Mouse (Mus musculus): ENCODE measurements around the gene Atp5h. TPM values are rescaled to one million over a fixed set of nuclear protein-coding genes. Genes with fewer than 3 reads are reported as not detected.

The Atp5h gene
- total and polyA plus RNA-seq, 2 experiments from 2014 or later, result 1,040 to 4,106 TPM

- Histone ChIP-seq H3K9ac (replicated peaks; ENCODE audit: low read depth, low read length) (no peak overlapping the region), H3K4me3 (ENCODE audit: low read depth, low read length) (no peak overlapping the region), H3K9me3 (replicated peaks; ENCODE audit: control insufficient read depth, low read length) (no peaks in the 10 kb centered on the region), H3K4me1 (ENCODE audit: control insufficient read depth, insufficient read depth) (peaks cover 32% of the 10 kb centered on the region), H3K27ac (ENCODE audit: low read depth) (no peak overlapping the region), H3K36me3 (replicated peaks; ENCODE audit: control insufficient read depth, insufficient read depth, low read length) (peaks cover 43% of the 10 kb centered on the region), H3K27me3 (ENCODE audit: control insufficient read depth, insufficient read depth, low read length) (no peaks in the 10 kb centered on the region), H3K4me2 (ENCODE audit: low read depth, low read length) (peak overlapping the region; percentile 94; the same call in 1 of the 2 replicates)
- WGBS, result 92% methylated on average over 16 of the region's 16 CpGs
- no peak for DNase-seq (ENCODE audit: low spot score)
- ATAC-seq (ENCODE audit: insufficient read depth, low read depth), result no peak
- no peak for TF ChIP-seq CTCF (IDR thresholded peaks at IDR 0.05; ENCODE audit: low read depth)
- TF ChIP-seq EP300 (IDR thresholded peaks at IDR 0.05; ENCODE audit: low read depth), result no peak
Measured at GRCm38 (mm10) chr11:115421972-115422371, 2.2 kb upstream of the Atp5h start.

GRCm38 (mm10) chr11:115421328-115421727 lies 1.6 kb upstream of the Atp5h start:
- Histone ChIP-seq H3K9ac (replicated peaks; ENCODE audit: low read depth, low read length) (0 out of 2 replicates have a peak overlapping the region, but pooled peaks have one; percentile 92), H3K36me3 (replicated peaks; ENCODE audit: control insufficient read depth, insufficient read depth, low read length) (peaks cover 43% of the 10 kb centered on the region), H3K27ac (ENCODE audit: low read depth) (no peak overlapping the region)

DNA sequence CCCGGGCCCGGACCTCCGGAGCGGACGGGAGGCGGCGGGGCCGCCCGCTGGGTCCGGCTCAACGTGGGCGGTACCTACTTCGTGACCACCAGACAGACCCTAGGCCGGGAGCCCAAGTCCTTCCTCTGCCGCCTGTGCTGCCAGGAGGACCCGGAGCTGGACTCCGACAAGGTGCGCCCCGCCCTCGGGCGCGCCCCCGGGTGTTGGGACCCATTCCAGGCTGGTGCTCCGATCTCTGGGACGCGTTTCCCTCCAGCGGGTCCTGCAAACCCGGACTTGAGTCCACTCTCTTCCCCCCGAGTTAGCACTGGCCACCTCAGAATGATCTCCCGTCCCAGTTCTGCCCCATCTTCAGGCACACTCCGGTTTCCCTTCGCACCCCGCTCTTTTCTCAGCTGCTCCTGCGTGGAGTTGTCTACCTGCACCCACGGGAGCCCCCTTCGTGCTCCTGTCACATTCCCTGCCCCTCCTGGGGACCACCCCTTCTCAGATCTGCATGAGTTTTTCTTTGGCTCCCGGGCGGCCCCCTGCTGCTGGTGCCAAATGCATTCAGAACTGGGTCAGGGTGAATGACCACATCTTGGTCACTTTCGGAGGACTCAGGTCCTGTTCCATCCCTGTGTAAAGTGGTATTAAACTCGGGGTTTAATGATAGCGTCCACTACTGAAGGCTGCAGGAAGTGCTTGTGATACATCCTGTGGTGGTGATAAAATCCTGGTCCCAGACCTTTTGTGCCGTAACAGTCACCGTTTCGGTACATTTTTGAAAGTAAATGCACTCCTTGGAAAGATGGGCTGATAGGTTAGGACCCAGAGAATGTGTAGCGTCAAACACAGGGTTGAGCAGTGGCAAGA lies 801 bp upstream of the Atp5h start:
- no peaks in the 10 kb centered on the region for H3K27me3 ChIP-seq (ENCODE audit: control insufficient read depth, insufficient read depth, low read length)
- ATAC-seq (ENCODE audit: insufficient read depth, low read depth) (peak; percentile 62), DNase-seq (ENCODE audit: low spot score) (peak; percentile 53)
- H3K4me3 ChIP-seq (ENCODE audit: low read depth, low read length), result peak overlapping the region; percentile 87
- peak overlapping the region; percentile 92 for H3K9ac ChIP-seq (replicated peaks; ENCODE audit: low read depth, low read length)
- no peak for TF ChIP-seq EP300 (IDR thresholded peaks at IDR 0.05; ENCODE audit: low read depth)
- TF ChIP-seq CTCF (IDR thresholded peaks at IDR 0.05; ENCODE audit: low read depth), result no peak
- H3K4me1 ChIP-seq (ENCODE audit: control insufficient read depth, insufficient read depth), result peaks cover 39% of the 10 kb centered on the region
- under 1% methylated on average over 44 of the region's 45 CpGs for WGBS
- peaks cover 42% of the 10 kb centered on the region for H3K36me3 ChIP-seq (replicated peaks; ENCODE audit: control insufficient read depth, insufficient read depth, low read length)
- H3K9me3 ChIP-seq (replicated peaks; ENCODE audit: control insufficient read depth, low read length), result no peaks in the 10 kb centered on the region
- H3K27ac ChIP-seq (ENCODE audit: low read depth), result peak overlapping the region; percentile 85
- H3K4me2 ChIP-seq (ENCODE audit: low read depth, low read length), result peak overlapping the region; percentile 94

More at GRCm38 (mm10) chr11:115421328-115421727, 1.6 kb upstream of the Atp5h start:
- WGBS, result 52% methylated on average over 1 of the region's 1 CpGs
- H3K4me3 ChIP-seq (ENCODE audit: low read depth, low read length), result peak overlapping the region; percentile 87
- no peaks in the 10 kb centered on the region for H3K9me3 ChIP-seq (replicated peaks; ENCODE audit: control insufficient read depth, low read length)
- H3K4me1 ChIP-seq (ENCODE audit: control insufficient read depth, insufficient read depth), result peaks cover 35% of the 10 kb centered on the region
- no peak for DNase-seq (ENCODE audit: low spot score)
- H3K27me3 ChIP-seq (ENCODE audit: control insufficient read depth, insufficient read depth, low read length), result no peaks in the 10 kb centered on the region
- peak overlapping the region; percentile 94 for H3K4me2 ChIP-seq (ENCODE audit: low read depth, low read length)
- TF ChIP-seq EP300 (IDR thresholded peaks at IDR 0.05; ENCODE audit: low read depth), result no peak
- TF ChIP-seq CTCF (IDR thresholded peaks at IDR 0.05; ENCODE audit: low read depth), result no peak
- ATAC-seq (ENCODE audit: insufficient read depth, low read depth), result no peak

DNA sequence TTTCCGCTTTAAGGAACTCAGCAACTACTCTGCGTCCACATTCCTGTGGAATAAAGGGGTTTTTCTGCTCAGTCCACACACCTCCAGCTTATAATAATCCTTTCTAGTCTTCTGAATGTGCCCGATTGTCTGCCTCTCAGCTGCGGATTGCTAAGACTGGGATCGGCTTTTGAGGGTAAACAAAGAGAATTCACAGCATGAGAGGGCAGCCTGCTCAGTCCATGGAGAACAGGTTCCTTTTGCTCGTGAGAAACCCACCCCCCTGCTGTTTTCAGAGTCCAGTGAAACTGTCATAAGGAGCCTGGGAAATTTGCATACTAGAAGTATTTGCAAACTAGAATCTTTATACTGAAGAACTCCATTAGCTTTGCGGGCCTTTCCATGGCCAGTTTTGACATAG lies 10.2 kb downstream of the Atp5h start:
- Histone ChIP-seq H3K4me1 (ENCODE audit: control insufficient read depth, insufficient read depth) (0 out of 2 replicates have a peak, but pooled peaks cover 4% of the 10 kb centered on the region), H3K27ac (ENCODE audit: low read depth) (peak overlapping the region; percentile 76; the same call in 1 of the 2 replicates), H3K36me3 (replicated peaks; ENCODE audit: control insufficient read depth, insufficient read depth, low read length) (peaks cover 44% of the 10 kb centered on the region), H3K9me3 (replicated peaks; ENCODE audit: control insufficient read depth, low read length) (no peaks in the 10 kb centered on the region), H3K27me3 (ENCODE audit: control insufficient read depth, insufficient read depth, low read length) (no peaks in the 10 kb centered on the region), H3K4me3 (ENCODE audit: low read depth, low read length) (no peak overlapping the region), H3K9ac (replicated peaks; ENCODE audit: low read depth, low read length) (no peak overlapping the region), H3K4me2 (ENCODE audit: low read depth, low read length) (no peak overlapping the region)
- no peak for TF ChIP-seq CTCF (IDR thresholded peaks at IDR 0.05; ENCODE audit: low read depth)
- TF ChIP-seq EP300 (IDR thresholded peaks at IDR 0.05; ENCODE audit: low read depth), result no peak
- DNase-seq (ENCODE audit: low spot score) (no peak), ATAC-seq (ENCODE audit: insufficient read depth, low read depth) (no peak)
- WGBS, result 93% methylated on average over 7 of the region's 7 CpGs

DNA sequence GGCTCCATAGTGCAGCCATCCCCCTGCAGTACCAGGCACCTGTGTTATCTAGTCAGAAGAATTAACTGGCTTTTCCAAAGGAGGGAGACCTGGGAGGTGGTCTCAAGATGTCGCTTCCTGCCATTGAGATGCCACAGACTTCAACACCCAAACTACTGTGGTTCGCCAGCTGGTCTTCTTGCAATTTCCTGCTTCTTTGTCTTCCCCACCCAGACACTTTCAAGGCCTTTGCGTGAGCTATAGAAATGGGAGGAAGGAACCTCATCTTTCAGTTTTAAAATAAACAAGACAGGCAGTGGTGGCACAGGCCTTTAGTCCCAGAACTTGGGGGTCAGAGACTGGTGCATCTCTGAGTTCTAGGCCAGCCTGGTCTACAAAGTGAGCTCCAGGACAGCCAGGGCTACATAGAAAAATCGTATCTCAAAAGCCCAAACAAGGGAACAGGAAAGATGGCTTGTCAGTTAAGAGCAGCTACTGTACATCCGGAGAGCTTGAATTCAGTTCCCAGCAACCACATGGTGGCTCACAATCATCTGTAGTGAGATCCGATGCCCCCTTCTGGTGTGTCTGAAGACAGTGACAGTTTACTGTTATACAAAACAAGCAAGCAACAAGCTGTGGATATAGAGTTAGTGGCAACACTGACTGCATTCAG lies 11.4 kb downstream of the Atp5h start:
- WGBS, result 73% methylated on average over 6 of the region's 6 CpGs

More for the DNA sequence above, 11.4 kb downstream of the Atp5h start:
- Histone ChIP-seq H3K4me2 (ENCODE audit: low read depth, low read length) (no peak overlapping the region), H3K27ac (ENCODE audit: low read depth) (peak overlapping the region; percentile 76; the same call in 1 of the 2 replicates), H3K9ac (replicated peaks; ENCODE audit: low read depth, low read length) (no peak overlapping the region), H3K4me3 (ENCODE audit: low read depth, low read length) (no peak overlapping the region), H3K4me1 (ENCODE audit: control insufficient read depth, insufficient read depth) (peaks cover 9% of the 10 kb centered on the region; the same call in 1 of the 2 replicates), H3K36me3 (replicated peaks; ENCODE audit: control insufficient read depth, insufficient read depth, low read length) (peaks cover 44% of the 10 kb centered on the region), H3K27me3 (ENCODE audit: control insufficient read depth, insufficient read depth, low read length) (no peaks in the 10 kb centered on the region), H3K9me3 (replicated peaks; ENCODE audit: control insufficient read depth, low read length) (no peaks in the 10 kb centered on the region)
- no peak for TF ChIP-seq CTCF (IDR thresholded peaks at IDR 0.05; ENCODE audit: low read depth)
- no peak for TF ChIP-seq EP300 (IDR thresholded peaks at IDR 0.05; ENCODE audit: low read depth)
- DNase-seq (ENCODE audit: low spot score) (no peak), ATAC-seq (ENCODE audit: insufficient read depth, low read depth) (no peak)
